Mouse (Mus musculus) liver, embryonic 15.5 days (tissue): ENCODE data around the gene Rab11fip5. TPM values are rescaled to one million over a fixed set of nuclear protein-coding genes. Genes with fewer than 3 reads are reported as not detected.

Experiments
- ATAC-seq: fragments of 200-750 bp; cut with Nextera tagmentation; 2 replicates; pipeline ENCODE4 v1.8.0; 2017; ENCODE audit warnings: moderate number of reproducible peaks, mild to moderate bottlenecking, moderate library complexity; ENCODE audit not compliant: insufficient read depth
- H3K27ac ChIP-seq: fragments of 300-500 bp; sonication (generic); replicated peaks from 2 replicates; pipeline ENCODE4 v1.5.1; 2015; ENCODE audit warnings: mild to moderate bottlenecking, inconsistent platforms
- H3K27me3 ChIP-seq: fragments of 300-500 bp; sonication (generic); 2 replicates; pipeline ENCODE4 v1.6.1; 2015; ENCODE audit warnings: mild to moderate bottlenecking, inconsistent platforms
- H3K36me3 ChIP-seq: fragments of 300-500 bp; sonication (generic); replicated peaks from 2 replicates; pipeline ENCODE4 v1.6.1; 2015; ENCODE audit warnings: moderate library complexity, mild to moderate bottlenecking, inconsistent platforms
- H3K4me1 ChIP-seq: fragments of 300-500 bp; sonication (generic); replicated peaks from 2 replicates; pipeline ENCODE4 v1.6.1; 2015; ENCODE audit warnings: inconsistent platforms
- H3K4me2 ChIP-seq: fragments of 300-500 bp; sonication (generic); 2 replicates; pipeline ENCODE4 v1.6.1; 2015; ENCODE audit warnings: moderate library complexity, mild to moderate bottlenecking, inconsistent platforms
- H3K4me3 ChIP-seq: fragments of 300-500 bp; sonication (generic); replicated peaks from 2 replicates; pipeline ENCODE4 v1.5.1; 2015; ENCODE audit warnings: mild to moderate bottlenecking, inconsistent platforms
- H3K9ac ChIP-seq: fragments of 300-500 bp; sonication (generic); 2 replicates; pipeline ENCODE4 v1.6.1; 2015; ENCODE audit warnings: moderate library complexity, mild to moderate bottlenecking, inconsistent platforms
- H3K9me3 ChIP-seq: fragments of 300-500 bp; sonication (generic); replicated peaks from 2 replicates; pipeline ENCODE4 v1.6.1; 2016; ENCODE audit warnings: inconsistent platforms
- WGBS: fragments of 180-500 bp; shearing (Covaris S2); methylation state at CpG from one replicate; pipeline ENCODE4 v1.1.7; 2015; ENCODE audit warnings: mixed read lengths; ENCODE audit not compliant: insufficient replicate concordance; 5-methylcytosine and 5-hydroxymethylcytosine counted together
- polyA plus RNA-seq: library from polyadenylated mRNA; unstranded; fragments of >200 nt; fragmentation: Nextera tagmentation; extraction: Ambion mirVana; gene quantifications from 2 replicates; pipeline ENCODE4 v1.2.1, GENCODE M21; 2015

The Rab11fip5 gene
- 0.86 and 1.3 TPM in 2 replicates for polyA plus RNA-seq

- Histone ChIP-seq H3K36me3 (no peaks in the 10 kb centered on the region), H3K9me3 (no peaks in the 10 kb centered on the region), H3K9ac (peak within 1 kb of the TSS; percentile 62), H3K4me3 (peak within 1 kb of the TSS; percentile 67), H3K4me2 (peak within 1 kb of the TSS; percentile 98), H3K27me3 (peaks cover 25% of the 10 kb centered on the region), H3K27ac (no peak within 1 kb of the TSS), H3K4me1 (peaks cover 61% of the 10 kb centered on the region)
- 0 out of 2 replicates have a peak, but pooled peaks have one; percentile 2 for ATAC-seq
- 4% methylated on average over 80 of the region's 80 CpGs for WGBS
Measured at GRCm38 (mm10) chr6:85373951-85374733, at the start of gene Rab11fip5. TSS of gene Rab11fip5 (minus strand) at chr6:85374634.

GRCm38 (mm10) chr6:85423836-85424379 lies 49.5 kb upstream of the Rab11fip5 start, which contains the start of gene Noto:
TSS of gene Noto (plus strand) at chr6:85423886.
- Histone ChIP-seq H3K27me3 (peaks cover 51% of the 10 kb centered on the region), H3K27ac (no peak within 1 kb of the TSS), H3K9ac (no peak within 1 kb of the TSS), H3K9me3 (no peaks in the 10 kb centered on the region), H3K4me3 (no peak within 1 kb of the TSS), H3K4me1 (0 out of 2 replicates have a peak, but pooled peaks cover 4% of the 10 kb centered on the region), H3K36me3 (no peaks in the 10 kb centered on the region), H3K4me2 (no peak within 1 kb of the TSS)
- 23% methylated on average over 28 of the region's 28 CpGs for WGBS
- no peak for ATAC-seq

GRCm38 (mm10) chr6:85419150-85419549 lies 44.7 kb upstream of the Rab11fip5 start:
- H3K27ac ChIP-seq, result no peak overlapping the region
- H3K4me2 ChIP-seq, result no peak overlapping the region
- H3K9ac ChIP-seq, result no peak overlapping the region
- H3K4me3 ChIP-seq, result no peak overlapping the region
- ATAC-seq, result no peak
- H3K27me3 ChIP-seq, result peaks cover 35% of the 10 kb centered on the region
- no peaks in the 10 kb centered on the region for H3K36me3 ChIP-seq
- H3K9me3 ChIP-seq, result no peaks in the 10 kb centered on the region
- 62% methylated on average over 2 of the region's 2 CpGs for WGBS
- H3K4me1 ChIP-seq, result 0 out of 2 replicates have a peak, but pooled peaks cover 4% of the 10 kb centered on the region

- H3K9me3 ChIP-seq, result no peaks in the 10 kb centered on the region
- ATAC-seq, result no peak
- no peaks in the 10 kb centered on the region for H3K36me3 ChIP-seq
- no peak overlapping the region for H3K4me3 ChIP-seq
- H3K4me2 ChIP-seq, result no peak overlapping the region
- 33% methylated on average over 3 of the region's 3 CpGs for whole genome bisulfite sequencing
- no peaks in the 10 kb centered on the region for H3K4me1 ChIP-seq
- no peak overlapping the region for H3K9ac ChIP-seq
- H3K27ac ChIP-seq, result no peak overlapping the region
- peaks cover 10% of the 10 kb centered on the region for H3K27me3 ChIP-seq
Measured at GRCm38 (mm10) chr6:85415829-85416228, 41.4 kb upstream of the Rab11fip5 start.

GRCm38 (mm10) chr6:85410771-85411273 lies 36.4 kb upstream of the Rab11fip5 start:
- ATAC-seq, result peak; percentile 25
- 6% methylated on average over 13 of the region's 13 CpGs for WGBS
- H3K9ac ChIP-seq, result no peak overlapping the region
- no peaks in the 10 kb centered on the region for H3K36me3 ChIP-seq
- peaks cover 6% of the 10 kb centered on the region; the same call in 1 of the 2 replicates for H3K4me1 ChIP-seq
- H3K27ac ChIP-seq, result no peak overlapping the region
- no peaks in the 10 kb centered on the region for H3K9me3 ChIP-seq
- H3K4me3 ChIP-seq, result no peak overlapping the region
- H3K27me3 ChIP-seq, result peaks cover 55% of the 10 kb centered on the region
- H3K4me2 ChIP-seq, result no peak overlapping the region

- Histone ChIP-seq H3K27ac (no peak overlapping the region), H3K4me2 (no peak overlapping the region), H3K4me3 (no peak overlapping the region), H3K9ac (no peak overlapping the region), H3K9me3 (no peaks in the 10 kb centered on the region), H3K27me3 (peaks cover 52% of the 10 kb centered on the region), H3K4me1 (peaks cover 6% of the 10 kb centered on the region; the same call in 1 of the 2 replicates), H3K36me3 (no peaks in the 10 kb centered on the region)
- 2% methylated on average over 31 of the region's 31 CpGs for WGBS
- ATAC-seq, result no peak
Measured at GRCm38 (mm10) chr6:85409003-85409402, 34.6 kb upstream of the Rab11fip5 start.

- H3K9me3 ChIP-seq, result no peaks in the 10 kb centered on the region
- no peak overlapping the region for H3K4me3 ChIP-seq
- no peaks in the 10 kb centered on the region for H3K36me3 ChIP-seq
- peaks cover 28% of the 10 kb centered on the region for H3K27me3 ChIP-seq
- H3K4me1 ChIP-seq, result no peaks in the 10 kb centered on the region
- H3K4me2 ChIP-seq, result no peak overlapping the region
- WGBS, result 66% methylated on average over 10 of the region's 10 CpGs
- no peak overlapping the region for H3K27ac ChIP-seq
- no peak for ATAC-seq
- H3K9ac ChIP-seq, result no peak overlapping the region
Measured at GRCm38 (mm10) chr6:85403039-85403438, 28.6 kb upstream of the Rab11fip5 start.

- no peak overlapping the region for H3K4me3 ChIP-seq
- no peaks in the 10 kb centered on the region for H3K9me3 ChIP-seq
- H3K4me2 ChIP-seq, result no peak overlapping the region
- H3K27ac ChIP-seq, result no peak overlapping the region
- peaks cover 24% of the 10 kb centered on the region for H3K27me3 ChIP-seq
- 29% methylated on average over 2 of the region's 2 CpGs for WGBS
- H3K4me1 ChIP-seq, result no peaks in the 10 kb centered on the region
- H3K36me3 ChIP-seq, result no peaks in the 10 kb centered on the region
- H3K9ac ChIP-seq, result no peak overlapping the region
- ATAC-seq, result no peak
Measured at GRCm38 (mm10) chr6:85402613-85403012, 28.2 kb upstream of the Rab11fip5 start.

GRCm38 (mm10) chr6:85399715-85400114 lies 25.3 kb upstream of the Rab11fip5 start:
- Histone ChIP-seq H3K9me3 (no peaks in the 10 kb centered on the region), H3K4me3 (no peak overlapping the region), H3K36me3 (no peaks in the 10 kb centered on the region), H3K4me1 (no peaks in the 10 kb centered on the region), H3K27me3 (peaks cover 5% of the 10 kb centered on the region; the same call in 1 of the 2 replicates), H3K9ac (no peak overlapping the region), H3K4me2 (no peak overlapping the region), H3K27ac (no peak overlapping the region)
- ATAC-seq, result no peak
- WGBS, result 21% methylated on average over 5 of the region's 5 CpGs

- no peaks in the 10 kb centered on the region for H3K9me3 ChIP-seq
- H3K27me3 ChIP-seq, result 0 out of 2 replicates have a peak, but pooled peaks cover 6% of the 10 kb centered on the region
- no peaks in the 10 kb centered on the region for H3K4me1 ChIP-seq
- H3K9ac ChIP-seq, result no peak overlapping the region
- no peak overlapping the region for H3K27ac ChIP-seq
- no peak overlapping the region for H3K4me3 ChIP-seq
- no peak for ATAC-seq
- H3K4me2 ChIP-seq, result no peak overlapping the region
- 10% methylated on average over 1 of the region's 1 CpGs for WGBS
- no peaks in the 10 kb centered on the region for H3K36me3 ChIP-seq
Measured at GRCm38 (mm10) chr6:85397165-85397564, 22.7 kb upstream of the Rab11fip5 start.

- H3K4me1 ChIP-seq, result no peaks in the 10 kb centered on the region
- ATAC-seq, result no peak
- H3K9ac ChIP-seq, result no peak overlapping the region
- no peak overlapping the region for H3K4me2 ChIP-seq
- no peaks in the 10 kb centered on the region for H3K36me3 ChIP-seq
- no peak overlapping the region for H3K4me3 ChIP-seq
- H3K27ac ChIP-seq, result no peak overlapping the region
- 59% methylated on average over 2 of the region's 2 CpGs for WGBS
- H3K27me3 ChIP-seq, result 0 out of 2 replicates have a peak, but pooled peaks cover 12% of the 10 kb centered on the region
- H3K9me3 ChIP-seq, result no peaks in the 10 kb centered on the region
Measured at GRCm38 (mm10) chr6:85395360-85395759, 20.9 kb upstream of the Rab11fip5 start.
